Comparison of ENCODE assay signal across 9 mouse cellular contexts in genomic region chr3:131703134-131703533, GRCm38 (mm10).
DNase-seq lines count a peak whose midpoint lies in the region; TF ChIP-seq lines count a peak whose summit lies in the region.
"Had no signal": no experiment of that assay in that cellular context is flagged by ENCODE, and none has a peak within 500 bp of the region (broad histone marks: within the 10 kb centered on the region; RNA-seq: fewer than 3 reads in every experiment).

No protein-coding gene starts in this region.

- H3K27ac ChIP-seq in layer of hippocampus, adult 2 months: no peak overlapping the region
- H3K27ac ChIP-seq: heart, embryonic 15.5 days had no signal

- no peak overlapping the region for H3K4me3 ChIP-seq in layer of hippocampus, adult 2 months
- H3K4me3 ChIP-seq: heart, embryonic 15.5 days had no signal

- peak; percentile 70 for TF ChIP-seq CTCF in layer of hippocampus, adult 2 months (conservative IDR thresholded peaks at IDR 0.05)

- DNase-seq in cerebellum, adult 9-10 months: peak; percentile 4
- DNase-seq in cerebellum, adult 11-12 months: no peak
- peak in 1 of 2 experiments; percentile 21 for DNase-seq in layer of hippocampus, adult 2 months (ENCODE audit: low spot score in 2 of 2)
- DNase-seq in layer of hippocampus, adult 9-10 months (ENCODE audit: low spot score): no peak
- peak; percentile 29 to 30 for DNase-seq in adrenal gland, adult 18-20 months (ENCODE audit: low spot score in 2 of 2)
- DNase-seq in kidney, postnatal 14 days: peak; percentile 63
- no peak for DNase-seq in thymus, postnatal 36 days
- DNase-seq in gastrocnemius, postnatal 25 days: no peak

Comparison
In these comparisons a context has a peak if more than half of its experiments do, and no peak if none do; other contexts are left out.
1. DNase-seq: peak in cerebellum, adult 9-10 months (single experiment), adrenal gland, adult 18-20 months (2 of 2) and kidney, postnatal 14 days (single experiment); none in cerebellum, adult 11-12 months (single experiment), layer of hippocampus, adult 9-10 months (single experiment), thymus, postnatal 36 days (0 of 2) and gastrocnemius, postnatal 25 days (single experiment).